Mouse (Mus musculus) liver, embryonic 14.5 days (tissue): ENCODE data around the gene Cgnl1.

Experiments used
- CTCF ChIP-seq: IDR thresholded peaks from 2 replicates; pipeline ENCODE4 v1.5.1; 2016; ENCODE audit warnings: antibody characterized with exemption, low read depth, control low read depth
- EP300 ChIP-seq: IDR thresholded peaks from 2 replicates; pipeline ENCODE4 v1.6.1; 2016; ENCODE audit warnings: antibody characterized with exemption, low read depth

DNA sequence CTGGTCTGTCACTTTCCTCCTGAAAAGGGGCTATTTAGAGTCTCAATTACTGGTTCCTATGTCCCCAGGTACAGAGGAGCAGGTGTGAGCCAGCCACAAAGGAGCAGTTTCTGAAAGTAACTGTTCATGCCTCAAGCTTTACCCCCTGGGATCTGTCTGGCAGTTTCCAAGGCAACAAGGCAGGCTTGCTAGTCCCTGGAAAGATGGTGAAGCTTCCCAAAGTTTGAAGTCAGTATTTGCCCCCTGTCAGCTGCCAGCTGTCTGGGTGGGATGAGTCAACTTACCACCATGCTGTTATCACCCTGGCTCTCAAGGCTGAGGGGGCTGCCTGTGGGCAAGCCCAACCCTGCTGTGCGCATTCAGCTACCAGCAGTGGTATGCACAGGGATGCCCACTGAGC, 134.5 kb downstream of the Cgnl1 start:
- TF ChIP-seq CTCF (no peak), EP300 (no peak)
